Mouse (Mus musculus) MEL (cell line): Measurements from ENCODE around the gene Agpat4.

ENCODE experiments used
- CTCF ChIP-seq, 3 experiments: IDR thresholded peaks in 2 of 3; conservative IDR thresholded peaks in 1 of 3; 2 replicates each; pipeline ENCODE4 v1.5.1; 2011 to 2012; ENCODE audit warnings: low read length in 3 of 3, low read depth in 2 of 3, mild to moderate bottlenecking in 2 of 3, improper control_type of control experiment in 1 of 3, inconsistent platforms in 1 of 3, mixed read lengths in 1 of 3, moderate library complexity in 1 of 3; ENCODE audit not compliant: control insufficient read depth in 1 of 3, insufficient read depth in 1 of 3, poor library complexity in 1 of 3, severe bottlenecking in 1 of 3
- E2F4 ChIP-seq: IDR thresholded peaks from 2 replicates; pipeline ENCODE4 v1.6.1; 2011; ENCODE audit warnings: low read depth, low read length, improper control_type of control experiment, borderline replicate concordance
- ELF1 ChIP-seq: IDR thresholded peaks from 2 replicates; pipeline ENCODE4 v1.6.1; 2014; ENCODE audit warnings: low read depth, mild to moderate bottlenecking, inconsistent platforms, low read length, improper control_type of control experiment, moderate library complexity
- GABPA ChIP-seq: IDR thresholded peaks from 2 replicates; pipeline ENCODE4 v1.6.1; 2012; ENCODE audit warnings: low read depth, mild to moderate bottlenecking, inconsistent platforms, low read length, improper control_type of control experiment, moderate library complexity
- POLR2A ChIP-seq, 2 experiments: IDR thresholded peaks; 2 replicates each; pipeline ENCODE4 v1.6.1; 2011 to 2012; ENCODE audit warnings: low read length in 2 of 2, mild to moderate bottlenecking in 2 of 2, control low read depth in 1 of 2, improper control_type of control experiment in 1 of 2, low read depth in 1 of 2, moderate library complexity in 1 of 2; ENCODE audit not compliant: control insufficient read depth in 1 of 2, insufficient read depth in 1 of 2, poor library complexity in 1 of 2
- POLR2AphosphoS5 ChIP-seq: IDR thresholded peaks from 2 replicates; pipeline ENCODE4 v1.6.1; 2012; ENCODE audit warnings: low read depth, borderline replicate concordance, mild to moderate bottlenecking, inconsistent platforms, low read length, moderate library complexity, mixed read lengths
- ZKSCAN1 ChIP-seq: IDR thresholded peaks from 2 replicates; pipeline ENCODE4 v1.6.1; 2012; ENCODE audit warnings: low read depth, mild to moderate bottlenecking, inconsistent platforms, low read length, improper control_type of control experiment, moderate library complexity

- TF ChIP-seq CTCF (IDR thresholded peaks at IDR 0.05 in 2 of 3, conservative IDR thresholded peaks at IDR 0.05 in 1 of 3; ENCODE audit: control insufficient read depth in 1 of 3, insufficient read depth in 1 of 3, low read depth in 2 of 3, low read length in 3 of 3, poor library complexity in 1 of 3, severe bottlenecking in 1 of 3) (no peak), E2F4 (no peak), ZKSCAN1 (no peak), GABPA (no peak), POLR2AphosphoS5 (no peak), ELF1 (no peak), POLR2A (IDR thresholded peaks at IDR 0.05; ENCODE audit: control insufficient read depth in 1 of 2, insufficient read depth in 1 of 2, low read depth in 1 of 2, low read length in 2 of 2, poor library complexity in 1 of 2) (no peak)
Observed at GRCm38 (mm10) chr17:12132904-12133303, 14.4 kb downstream of the Agpat4 start.
